Mouse (Mus musculus): ENCODE measurements around the gene Il17rd.

The Il17rd gene

GRCm38 (mm10) chr14:27150011-27150640 lies 111.4 kb downstream of the Il17rd start:
- DNase-seq: no peak

- no peak for DNase-seq
Observed at GRCm38 (mm10) chr14:27151432-27151831, 112.7 kb downstream of the Il17rd start.

DNA sequence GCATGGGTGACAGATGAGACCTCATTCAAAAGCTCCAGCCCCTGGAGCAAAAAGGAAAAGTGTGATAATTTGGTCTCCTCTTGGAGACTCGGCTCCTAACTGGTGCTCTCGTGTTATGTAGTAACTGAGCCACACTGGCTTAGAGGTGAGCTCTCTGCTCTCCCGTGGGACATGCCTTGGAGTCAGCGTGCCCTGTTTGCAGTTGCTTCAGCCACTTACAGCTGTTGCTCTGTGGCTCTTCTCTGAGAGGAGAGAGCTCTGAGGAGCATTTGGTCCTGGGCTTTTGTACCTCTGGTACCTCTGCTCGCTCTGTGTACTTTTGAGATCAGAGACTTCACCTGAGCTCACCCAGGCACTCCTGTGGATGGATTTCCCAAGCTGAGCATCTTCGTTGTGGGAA lies 116.3 kb downstream of the Il17rd start:
- DNase-seq: no peak

DNA sequence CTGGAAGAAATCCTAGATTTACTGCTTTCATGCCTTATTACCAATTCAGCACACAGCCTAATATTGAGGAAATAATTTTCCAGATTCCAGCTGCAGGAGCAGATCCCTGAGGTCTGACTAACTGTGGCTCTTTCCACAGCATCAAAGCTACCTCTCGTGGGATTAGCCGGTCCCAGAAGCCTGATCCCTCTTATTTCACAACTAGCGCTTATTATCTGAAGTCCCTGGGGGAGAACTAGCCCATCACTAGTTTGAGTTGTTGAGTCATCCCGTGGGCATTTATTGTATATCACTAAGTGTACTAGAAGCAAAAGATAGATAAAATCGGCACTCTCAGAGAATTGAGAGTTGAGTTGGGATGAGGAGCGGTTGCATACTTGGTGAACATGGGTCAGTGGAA lies 117.3 kb downstream of the Il17rd start:
- no peak for DNase-seq

Measured in cerebellum, adult 9-11 months (tissue).